Mouse (Mus musculus) gastrocnemius, postnatal 14 days (tissue): Measurements from ENCODE around the gene Sgpp1. TPM values are rescaled to one million over a fixed set of nuclear protein-coding genes. Genes with fewer than 3 reads are reported as not detected.
A peak's percentile ranks its signal among the peaks of the same experiment; 100 is the strongest.
"Not testable (repeated sequence)": the region's sequence is repeated elsewhere in the genome, so short reads cannot be mapped to it uniquely, and the experiment has no call there.

ENCODE experiments used
- DNase-seq: peaks from one replicate; pipeline ENCODE4 v3.0.0; 2021; ENCODE audit warnings: mixed read lengths
- intact Hi-C: fragments of 180-260 bp; cut with DNase I; formaldehyde crosslinking; loops from one replicate; pipeline ENCODE4 v1.15.1; 2025; ENCODE audit warnings: low total_unique reads
- total RNA-seq, 2 experiments: library from RNA; stranded (reverse); gene quantifications; 2 replicates each; pipeline ENCODE4 v1.2.3; 2021

The Sgpp1 gene
- total RNA-seq, 2 experiments from 2014 or later, result 12.1 to 14.5 TPM

DNA sequence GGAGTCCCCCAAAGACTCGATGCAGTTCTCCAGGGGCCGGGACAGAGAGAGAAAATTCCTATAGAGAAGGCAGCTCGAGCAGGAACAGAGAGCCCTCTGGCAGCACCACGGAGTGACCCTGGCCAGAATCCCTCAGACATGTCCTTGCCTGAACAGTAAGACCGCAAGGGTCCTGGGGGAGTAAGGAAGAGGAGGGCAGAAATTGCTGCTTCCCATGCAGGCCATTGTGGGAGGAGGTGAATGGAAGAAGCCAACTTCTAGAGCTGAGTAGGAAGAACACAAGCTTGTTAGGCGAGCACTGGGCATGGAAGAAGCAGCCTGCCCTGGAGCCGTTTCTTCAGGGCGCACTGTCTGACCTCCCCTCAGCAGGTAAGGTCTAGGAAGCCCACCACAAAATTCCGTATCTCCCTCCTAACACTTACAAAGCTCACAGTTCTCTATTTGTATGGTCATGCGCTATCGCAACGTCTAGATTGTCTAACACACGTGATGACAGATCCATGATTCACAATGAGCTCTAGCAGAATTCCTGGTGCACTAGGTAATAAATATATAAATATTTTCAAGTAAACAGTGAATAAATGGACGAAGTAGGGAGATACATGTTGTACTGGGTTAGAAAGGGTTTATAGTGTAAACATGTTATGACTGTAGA lies 33.3 kb downstream of the Sgpp1 start:
- intact Hi-C loops, result no loop called here
- DNase-seq, result peak; percentile 41

DNA sequence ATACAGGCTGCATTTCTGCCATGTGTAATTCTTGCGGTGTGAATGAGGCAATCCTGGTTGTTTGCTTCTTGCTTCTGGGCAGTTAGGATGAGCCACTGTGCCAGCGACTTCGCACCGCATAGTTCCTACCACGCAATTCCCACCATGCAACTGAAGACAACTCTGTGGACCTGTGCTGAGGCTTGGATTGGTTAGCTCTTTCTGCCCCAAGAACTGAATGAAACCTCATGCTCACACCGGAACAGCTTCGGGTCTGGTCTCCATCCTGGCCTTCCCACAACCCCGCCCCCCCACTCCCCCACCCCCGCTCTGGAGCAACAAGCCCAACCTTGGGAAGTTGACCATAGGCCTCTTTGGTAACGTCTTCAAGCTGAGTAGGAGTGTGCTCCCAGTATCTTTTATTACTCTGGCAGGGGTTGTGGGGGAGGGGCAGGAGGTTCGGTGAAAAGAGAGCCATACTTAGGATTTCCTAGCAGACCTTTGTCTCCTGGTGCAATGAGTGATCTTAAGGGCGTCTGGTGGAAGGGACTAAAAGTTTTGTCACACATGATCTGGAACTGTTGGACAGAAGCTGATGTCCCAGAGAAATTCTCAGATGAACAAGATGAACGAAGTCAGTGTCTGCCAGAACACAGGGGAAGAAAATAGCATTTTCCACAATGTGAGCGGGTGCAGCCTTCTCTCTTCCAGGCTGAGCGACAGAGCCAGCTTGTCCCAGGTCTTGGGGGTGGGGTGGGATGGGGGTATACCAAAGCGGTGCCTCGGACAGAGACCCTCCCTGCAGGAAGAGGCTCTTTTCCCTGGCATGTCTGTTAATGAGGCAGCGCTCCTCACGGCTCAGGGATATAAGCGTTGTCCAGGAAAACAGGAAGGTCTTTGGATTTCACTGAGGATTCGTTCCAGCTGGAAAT lies 34.1 kb downstream of the Sgpp1 start:
- intact Hi-C loops, result no loop called here
- peak; percentile 63 for DNase-seq

DNA sequence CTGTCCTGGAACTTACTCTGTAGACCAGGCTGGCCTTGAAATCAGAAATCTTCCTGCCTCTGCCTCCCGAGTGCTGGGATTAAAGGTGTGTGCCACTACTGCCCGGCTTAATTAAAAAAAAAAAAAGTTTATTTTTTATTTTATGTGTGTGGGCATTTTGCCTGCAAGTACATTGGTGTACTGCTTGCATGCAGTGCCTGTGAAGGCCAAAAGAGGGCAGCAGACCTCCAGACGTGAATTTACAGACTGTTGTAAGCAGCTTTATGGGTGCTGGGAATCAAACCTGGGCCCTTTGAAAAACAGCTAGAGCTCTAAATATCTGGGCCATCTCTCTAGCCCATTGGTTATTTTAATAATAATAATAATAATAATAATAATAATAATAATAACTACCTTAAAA lies 36.8 kb downstream of the Sgpp1 start:
- no peak for DNase-seq
- intact Hi-C loops, result no loop called here

- DNase-seq, intact Hi-C loops: not testable (repeated sequence)
Measured at GRCm38 (mm10) chr12:75695845-75696244, 39.7 kb downstream of the Sgpp1 start.

GRCm38 (mm10) chr12:75689003-75689402 lies 46.5 kb downstream of the Sgpp1 start:
- DNase-seq, result no peak
- intact Hi-C loops, result no loop called here

- intact Hi-C loops, result no loop called here
- no peak for DNase-seq
Measured at GRCm38 (mm10) chr12:75687314-75687713, 48.2 kb downstream of the Sgpp1 start.

GRCm38 (mm10) chr12:75684026-75684425 lies 51.5 kb downstream of the Sgpp1 start:
- DNase-seq, intact Hi-C loops: not testable (repeated sequence)

- intact Hi-C loops, result no loop called here
- DNase-seq, result no peak
Measured at GRCm38 (mm10) chr12:75683598-75683997, 51.9 kb downstream of the Sgpp1 start.

DNA sequence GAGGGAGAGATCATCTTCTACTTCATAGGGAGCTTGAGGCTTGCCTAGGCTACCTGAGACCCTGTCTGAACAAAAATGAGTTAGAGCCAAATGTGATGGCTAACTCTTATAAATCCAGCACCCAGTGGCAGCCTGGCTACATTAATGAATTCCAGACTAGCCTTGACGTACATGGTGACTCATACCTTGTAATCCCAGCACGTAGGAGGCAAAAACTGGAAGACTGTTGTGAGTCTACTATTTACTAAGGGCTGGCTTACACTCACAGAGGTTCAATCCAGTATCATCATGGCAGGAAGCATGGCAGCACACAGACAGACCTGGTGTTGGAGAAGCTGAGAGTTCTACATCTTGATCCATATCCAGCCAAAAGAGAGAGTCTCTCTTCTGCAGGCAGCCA lies 52.7 kb downstream of the Sgpp1 start:
- intact Hi-C loops, result no loop called here
- no peak for DNase-seq

DNA sequence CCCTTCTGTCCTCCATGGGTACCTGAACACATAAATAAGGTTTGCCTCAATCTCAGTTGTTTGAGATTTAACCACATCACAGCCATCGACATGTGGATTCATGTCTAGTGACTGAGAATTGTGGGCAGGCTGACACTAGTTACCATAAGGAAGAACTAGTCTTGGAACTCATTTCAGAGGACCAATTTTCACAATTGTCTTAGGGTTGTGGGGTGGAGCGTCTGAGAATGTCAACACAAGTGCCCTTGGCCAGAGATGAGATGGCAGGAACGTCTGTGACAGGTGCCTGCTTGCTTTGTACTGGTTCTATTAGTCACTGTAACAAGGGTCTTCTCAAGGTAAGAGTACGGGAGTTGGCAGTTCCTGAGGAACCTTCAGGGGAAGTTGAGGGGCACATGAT lies 54.4 kb downstream of the Sgpp1 start:
- intact Hi-C loops, result no loop called here
- no peak for DNase-seq

DNA sequence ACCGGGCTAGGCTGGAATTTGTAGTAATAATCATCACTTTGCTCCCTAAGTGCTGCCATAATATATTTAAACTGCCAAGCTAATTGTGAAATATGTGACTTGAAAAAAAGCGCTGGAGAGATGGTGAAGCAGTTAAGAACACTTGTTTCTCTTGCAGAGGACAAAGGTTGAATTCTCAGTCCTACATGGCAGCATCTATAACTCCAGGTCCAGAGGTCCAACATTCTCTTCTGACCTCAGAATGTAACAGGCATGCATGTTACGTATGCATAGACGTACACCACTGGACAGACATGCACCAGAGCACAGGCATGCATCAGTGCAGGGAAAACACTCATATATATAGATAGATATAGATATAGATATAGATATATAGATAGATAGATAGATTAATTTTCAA lies 57.1 kb downstream of the Sgpp1 start:
- intact Hi-C loops, result loop anchor here (10.0 kb wide), 1 partner anchor 86 kb away; no protein-coding TSS in a partner anchor
- DNase-seq, result no peak

- no peak for DNase-seq
- intact Hi-C loops, result loop anchor here (10.0 kb wide), 1 partner anchor 92 kb away; no protein-coding TSS in a partner anchor
Measured at GRCm38 (mm10) chr12:75672630-75673029, 62.9 kb downstream of the Sgpp1 start.

GRCm38 (mm10) chr12:75671759-75672315 lies 63.7 kb downstream of the Sgpp1 start:
- no peak for DNase-seq
- intact Hi-C loops, result loop anchor here (10.0 kb wide), 1 partner anchor 93 kb away; no protein-coding TSS in a partner anchor

- no peak for DNase-seq
- intact Hi-C loops, result loop anchor here (10.0 kb wide), 1 partner anchor 94 kb away; no protein-coding TSS in a partner anchor
Measured at GRCm38 (mm10) chr12:75670611-75671010, 64.9 kb downstream of the Sgpp1 start.

GRCm38 (mm10) chr12:75669258-75670106 lies 66.0 kb downstream of the Sgpp1 start, which contains the start of gene Wdr89:
Gene Wdr89, minus strand, starts transcription at chr12:75669537.
- peak; percentile 99 for DNase-seq
- intact Hi-C loops, result loop anchor here (10.0 kb wide), 1 partner anchor 95 kb away; no protein-coding TSS in a partner anchor

GRCm38 (mm10) chr12:75668916-75669257 lies 66.6 kb downstream of the Sgpp1 start:
- no peak for DNase-seq
- intact Hi-C loops, result no loop called here

DNA sequence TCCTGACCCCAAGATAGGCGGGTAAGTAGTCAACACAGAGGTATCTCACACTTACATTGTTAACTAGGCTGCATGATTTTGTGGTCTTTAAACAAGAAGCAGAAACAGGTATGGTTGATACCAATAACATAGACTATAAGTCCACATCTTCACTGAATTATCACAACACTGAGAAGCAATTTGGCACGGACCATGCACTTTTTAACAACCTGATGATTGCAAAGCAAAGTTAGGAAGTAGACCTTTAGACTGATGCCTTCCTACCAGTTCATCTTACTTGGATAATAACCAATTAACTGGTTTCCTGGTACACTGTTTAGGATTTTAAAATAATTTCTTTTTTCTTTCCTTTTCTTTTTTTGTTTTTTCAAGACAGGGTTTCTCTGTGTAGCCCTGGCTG lies 67.3 kb downstream of the Sgpp1 start:
- intact Hi-C loops, result no loop called here
- no peak for DNase-seq

DNA sequence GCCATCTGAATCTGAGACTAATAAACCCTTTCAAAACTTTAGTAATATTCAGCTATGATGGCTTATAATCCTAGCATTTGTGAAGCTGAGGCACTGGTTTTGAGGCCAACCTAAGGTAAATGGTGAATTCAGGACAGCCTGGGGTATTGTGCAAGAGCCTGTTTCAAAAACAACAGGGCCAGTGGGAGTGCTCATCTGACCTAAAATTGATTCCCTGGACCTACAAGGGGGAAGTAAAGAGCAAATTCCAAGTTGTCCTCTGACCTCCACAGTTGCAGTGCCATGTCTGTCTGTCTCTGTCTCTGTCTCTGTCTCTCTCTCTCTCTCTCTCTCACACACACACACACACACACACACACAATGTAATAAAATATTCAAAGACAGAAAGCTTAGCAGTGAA lies 68.6 kb downstream of the Sgpp1 start:
- DNase-seq, result no peak
- intact Hi-C loops, result no loop called here

DNA sequence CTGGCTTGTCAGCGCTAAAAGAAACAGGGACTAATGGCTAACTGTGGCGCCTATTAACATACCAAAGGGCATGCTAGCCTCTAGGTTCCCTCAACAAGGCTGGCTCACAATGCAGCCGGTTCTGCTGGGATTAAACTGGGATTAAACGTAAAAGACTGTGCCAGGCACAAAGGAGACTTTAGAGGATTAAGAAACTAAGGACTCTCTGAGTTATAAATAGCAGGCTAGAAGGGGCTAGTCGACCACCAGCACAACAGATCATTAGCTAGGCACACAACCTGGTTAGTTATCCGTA lies 71.1 kb downstream of the Sgpp1 start:
- intact Hi-C loops, result no loop called here
- DNase-seq, result no peak
